Mouse (Mus musculus): ENCODE data around the gene Acot6. TPM values are rescaled to one million over a fixed set of nuclear protein-coding genes. Genes with fewer than 3 reads are reported as not detected.

Gene Acot6
- polyA plus RNA-seq, 1 experiment: 1.5 TPM

DNA sequence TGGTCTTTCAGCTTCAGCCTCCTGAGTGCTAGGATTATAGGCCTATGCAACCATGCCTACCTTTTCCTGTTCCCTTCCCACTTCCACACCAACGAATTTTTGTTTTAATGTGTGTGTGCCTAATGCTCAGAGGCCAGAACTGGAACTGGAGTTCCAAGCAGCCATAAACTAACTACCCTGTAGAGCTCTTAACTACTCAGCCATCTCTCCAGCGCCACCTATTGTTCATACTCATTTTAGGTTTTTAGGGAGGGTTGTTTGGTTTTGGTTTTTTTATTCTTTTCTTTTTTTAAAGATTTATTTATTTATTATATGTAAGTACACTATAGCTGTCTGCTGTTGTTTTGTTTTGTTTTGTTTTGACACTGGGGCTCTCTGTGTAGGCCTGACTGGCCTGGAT, 39.5 kb upstream of the Acot6 start:
- no peaks in the 10 kb centered on the region for H3K27me3 ChIP-seq (ENCODE audit: control insufficient read depth, insufficient read depth, low read length)
- DNase-seq: no peak
- no peak overlapping the region for H3K27ac ChIP-seq (ENCODE audit: control insufficient read depth, insufficient read depth, low read length)
- no peaks in the 10 kb centered on the region for H3K4me1 ChIP-seq (replicated peaks; ENCODE audit: control insufficient read depth, insufficient read depth, low read length)
- no peak for TF ChIP-seq POLR2A (IDR thresholded peaks at IDR 0.05; ENCODE audit: control insufficient read depth, extremely low read depth, insufficient read depth, low read length, poor library complexity)
- no peak for TF ChIP-seq CTCF (IDR thresholded peaks at IDR 0.05; ENCODE audit: borderline replicate concordance, control insufficient read depth, extremely low read depth, insufficient read depth, low read length, poor library complexity)
- no peaks in the 10 kb centered on the region for H3K36me3 ChIP-seq (ENCODE audit: control insufficient read depth, insufficient read depth, low read length)
- WGBS: 6% methylated on average over 2 of the region's 2 CpGs
- H3K4me3 ChIP-seq (ENCODE audit: control insufficient read depth, insufficient read depth, low read length): no peak overlapping the region

DNA sequence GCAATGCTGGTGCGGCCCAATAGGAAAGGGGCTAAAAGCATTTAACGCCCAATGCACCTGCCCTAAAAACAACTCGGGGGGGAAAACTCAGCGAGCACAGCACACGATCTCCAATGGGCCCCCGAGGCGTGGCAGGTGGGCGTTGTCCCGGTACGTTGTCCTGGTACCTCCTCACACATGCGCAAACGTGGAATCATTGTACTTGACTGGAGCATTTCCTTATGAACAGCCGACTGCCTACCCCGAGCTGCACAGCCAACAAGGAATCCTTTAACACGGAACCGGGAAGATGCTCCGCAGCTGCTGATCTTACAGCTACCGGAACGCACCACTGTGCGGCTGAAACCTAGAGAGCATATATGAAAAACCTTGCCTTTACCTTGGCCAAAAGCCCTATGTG, 38.1 kb upstream of the Acot6 start:
- H3K36me3 ChIP-seq (ENCODE audit: control insufficient read depth, insufficient read depth, low read length): no peaks in the 10 kb centered on the region
- no peak overlapping the region for H3K4me3 ChIP-seq (ENCODE audit: control insufficient read depth, insufficient read depth, low read length)
- no peaks in the 10 kb centered on the region for H3K27me3 ChIP-seq (ENCODE audit: control insufficient read depth, insufficient read depth, low read length)
- WGBS: 97% methylated on average over 20 of the region's 20 CpGs
- TF ChIP-seq POLR2A (IDR thresholded peaks at IDR 0.05; ENCODE audit: control insufficient read depth, extremely low read depth, insufficient read depth, low read length, poor library complexity): no peak
- H3K4me1 ChIP-seq (replicated peaks; ENCODE audit: control insufficient read depth, insufficient read depth, low read length): peaks cover 9% of the 10 kb centered on the region
- DNase-seq: no peak
- H3K27ac ChIP-seq (ENCODE audit: control insufficient read depth, insufficient read depth, low read length): no peak overlapping the region

DNA sequence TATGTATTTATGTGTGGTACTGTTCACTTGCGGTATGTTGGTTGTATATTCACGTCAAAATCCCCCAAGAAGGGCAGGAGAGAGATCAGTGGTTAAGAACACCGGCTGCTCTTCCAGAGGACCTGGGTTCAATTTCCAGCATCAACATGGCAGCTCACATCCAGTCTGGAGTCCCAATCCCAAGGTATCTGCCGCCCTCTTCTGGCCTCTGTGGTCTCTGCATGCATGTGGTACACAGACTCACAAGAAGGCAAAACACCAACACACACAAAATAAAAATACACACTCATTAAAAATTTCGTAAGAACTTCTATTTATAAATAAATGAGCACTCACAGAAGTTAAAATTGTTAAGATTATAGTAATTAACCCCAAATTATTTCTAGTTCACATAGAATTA, 37.2 kb upstream of the Acot6 start:
- no peak overlapping the region for H3K4me3 ChIP-seq (ENCODE audit: control insufficient read depth, insufficient read depth, low read length)
- no peaks in the 10 kb centered on the region for H3K36me3 ChIP-seq (ENCODE audit: control insufficient read depth, insufficient read depth, low read length)
- H3K27ac ChIP-seq (ENCODE audit: control insufficient read depth, insufficient read depth, low read length): no peak overlapping the region
- no peaks in the 10 kb centered on the region for H3K27me3 ChIP-seq (ENCODE audit: control insufficient read depth, insufficient read depth, low read length)
- peak; percentile 18 for DNase-seq
- H3K4me1 ChIP-seq (replicated peaks; ENCODE audit: control insufficient read depth, insufficient read depth, low read length): peaks cover 10% of the 10 kb centered on the region
- TF ChIP-seq POLR2A (IDR thresholded peaks at IDR 0.05; ENCODE audit: control insufficient read depth, extremely low read depth, insufficient read depth, low read length, poor library complexity) (no peak), CTCF (IDR thresholded peaks at IDR 0.05; ENCODE audit: borderline replicate concordance, control insufficient read depth, extremely low read depth, insufficient read depth, low read length, poor library complexity) (no peak)
- 87% methylated on average over 5 of the region's 5 CpGs for WGBS

DNA sequence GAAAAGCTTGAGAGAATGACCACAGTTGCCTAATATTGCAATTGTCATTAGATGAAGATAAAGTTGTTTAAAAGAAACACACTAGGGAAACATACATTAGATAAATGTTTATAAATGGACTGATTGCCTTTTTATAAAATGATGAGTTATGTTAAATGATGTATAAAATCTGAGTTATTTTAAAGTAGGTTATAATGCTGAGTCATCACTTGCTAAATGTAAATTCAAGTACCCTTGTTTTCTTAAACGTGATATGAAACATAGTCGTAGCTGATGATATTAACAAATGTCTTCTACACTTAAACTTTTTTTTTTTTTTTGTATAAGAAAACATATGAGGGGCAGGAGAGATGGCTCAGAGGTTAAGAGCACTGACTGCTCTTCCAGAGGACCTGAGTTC, 36.6 kb upstream of the Acot6 start:
- Histone ChIP-seq H3K4me1 (replicated peaks; ENCODE audit: control insufficient read depth, insufficient read depth, low read length) (peaks cover 10% of the 10 kb centered on the region), H3K27ac (ENCODE audit: control insufficient read depth, insufficient read depth, low read length) (no peak overlapping the region), H3K4me3 (ENCODE audit: control insufficient read depth, insufficient read depth, low read length) (no peak overlapping the region), H3K36me3 (ENCODE audit: control insufficient read depth, insufficient read depth, low read length) (no peaks in the 10 kb centered on the region), H3K27me3 (ENCODE audit: control insufficient read depth, insufficient read depth, low read length) (no peaks in the 10 kb centered on the region)
- TF ChIP-seq POLR2A (IDR thresholded peaks at IDR 0.05; ENCODE audit: control insufficient read depth, extremely low read depth, insufficient read depth, low read length, poor library complexity) (no peak), CTCF (IDR thresholded peaks at IDR 0.05; ENCODE audit: borderline replicate concordance, control insufficient read depth, extremely low read depth, insufficient read depth, low read length, poor library complexity) (no peak)
- DNase-seq: no peak
- WGBS: 85% methylated on average over 2 of the region's 2 CpGs

DNA sequence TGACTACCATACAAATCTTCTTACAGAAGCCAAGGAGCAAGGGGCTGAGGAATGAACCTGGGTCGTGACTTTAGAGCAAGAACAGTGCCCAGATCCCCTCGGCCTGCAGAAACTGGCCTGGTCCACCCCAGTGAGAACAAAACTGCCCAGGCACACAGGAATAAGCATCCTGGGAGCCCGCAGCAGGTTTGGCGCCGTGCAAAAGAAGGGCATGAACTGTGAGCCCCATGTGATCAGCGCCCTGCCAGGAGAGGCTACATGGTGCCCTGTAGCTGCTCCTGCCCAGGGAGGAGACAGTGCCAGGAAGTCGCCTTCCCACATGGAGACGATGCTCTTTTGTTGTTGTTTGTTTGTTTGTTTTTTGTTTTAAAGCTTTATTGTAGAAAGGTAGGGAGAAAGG, 35.8 kb upstream of the Acot6 start:
- Histone ChIP-seq H3K4me3 (ENCODE audit: control insufficient read depth, insufficient read depth, low read length) (no peak overlapping the region), H3K27ac (ENCODE audit: control insufficient read depth, insufficient read depth, low read length) (no peak overlapping the region), H3K36me3 (ENCODE audit: control insufficient read depth, insufficient read depth, low read length) (no peaks in the 10 kb centered on the region), H3K4me1 (replicated peaks; ENCODE audit: control insufficient read depth, insufficient read depth, low read length) (peaks cover 14% of the 10 kb centered on the region), H3K27me3 (ENCODE audit: control insufficient read depth, insufficient read depth, low read length) (no peaks in the 10 kb centered on the region; the same call in 1 of the 2 replicates)
- TF ChIP-seq CTCF (IDR thresholded peaks at IDR 0.05; ENCODE audit: borderline replicate concordance, control insufficient read depth, extremely low read depth, insufficient read depth, low read length, poor library complexity) (no peak), POLR2A (IDR thresholded peaks at IDR 0.05; ENCODE audit: control insufficient read depth, extremely low read depth, insufficient read depth, low read length, poor library complexity) (no peak)
- no peak for DNase-seq
- WGBS: 88% methylated on average over 8 of the region's 8 CpGs

DNA sequence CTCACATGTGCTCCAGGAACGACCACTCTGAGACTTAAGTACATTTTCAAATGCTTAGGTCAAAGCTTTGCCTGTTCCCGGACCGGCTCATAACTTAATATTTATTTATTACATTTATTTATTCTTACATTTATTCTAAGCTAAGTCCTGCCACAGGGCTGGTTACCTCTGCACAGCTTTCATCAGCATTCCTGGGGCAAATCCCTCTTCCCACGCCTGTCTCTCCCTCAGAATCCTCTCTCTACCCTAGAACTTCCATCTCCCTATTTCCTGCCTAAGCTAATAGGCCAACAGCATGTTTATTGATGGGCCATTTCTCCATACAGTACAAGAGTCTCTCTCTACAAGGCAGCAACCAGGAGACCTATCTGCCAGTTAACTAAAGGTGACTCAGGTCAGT, 32.7 kb upstream of the Acot6 start:
- Histone ChIP-seq H3K27me3 (ENCODE audit: control insufficient read depth, insufficient read depth, low read length) (no peaks in the 10 kb centered on the region; the same call in 1 of the 2 replicates), H3K27ac (ENCODE audit: control insufficient read depth, insufficient read depth, low read length) (no peak overlapping the region), H3K4me3 (ENCODE audit: control insufficient read depth, insufficient read depth, low read length) (no peak overlapping the region), H3K4me1 (replicated peaks; ENCODE audit: control insufficient read depth, insufficient read depth, low read length) (peaks cover 17% of the 10 kb centered on the region), H3K36me3 (ENCODE audit: control insufficient read depth, insufficient read depth, low read length) (no peaks in the 10 kb centered on the region)
- TF ChIP-seq CTCF (IDR thresholded peaks at IDR 0.05; ENCODE audit: borderline replicate concordance, control insufficient read depth, extremely low read depth, insufficient read depth, low read length, poor library complexity): no peak
- no peak for TF ChIP-seq POLR2A (IDR thresholded peaks at IDR 0.05; ENCODE audit: control insufficient read depth, extremely low read depth, insufficient read depth, low read length, poor library complexity)
- 86% methylated on average over 4 of the region's 4 CpGs for WGBS
- no peak for DNase-seq

DNA sequence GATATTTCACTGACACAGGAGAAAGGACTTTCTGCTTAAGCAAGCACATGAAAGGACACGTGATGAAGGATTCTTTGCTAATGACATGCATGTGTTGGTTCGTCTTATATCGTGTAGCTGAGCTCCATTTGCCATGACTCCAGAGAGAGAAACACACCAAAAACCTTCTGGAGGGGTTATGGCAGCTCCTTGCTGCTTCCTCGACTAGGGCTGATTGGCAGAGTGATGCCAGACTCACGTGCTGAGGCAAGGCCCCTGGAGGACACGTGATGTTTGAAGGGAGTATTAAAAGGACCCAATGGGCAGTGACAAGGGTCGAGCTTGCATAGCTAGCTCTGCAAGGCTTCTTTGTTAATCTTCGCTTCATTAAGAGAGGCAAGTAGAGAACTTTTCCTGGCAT, 32.2 kb upstream of the Acot6 start:
- no peak overlapping the region for H3K27ac ChIP-seq (ENCODE audit: control insufficient read depth, insufficient read depth, low read length)
- 81% methylated on average over 8 of the region's 8 CpGs for WGBS
- DNase-seq: no peak
- no peak overlapping the region for H3K4me3 ChIP-seq (ENCODE audit: control insufficient read depth, insufficient read depth, low read length)
- no peak for TF ChIP-seq POLR2A (IDR thresholded peaks at IDR 0.05; ENCODE audit: control insufficient read depth, extremely low read depth, insufficient read depth, low read length, poor library complexity)
- TF ChIP-seq CTCF (IDR thresholded peaks at IDR 0.05; ENCODE audit: borderline replicate concordance, control insufficient read depth, extremely low read depth, insufficient read depth, low read length, poor library complexity): no peak
- H3K4me1 ChIP-seq (replicated peaks; ENCODE audit: control insufficient read depth, insufficient read depth, low read length): peaks cover 17% of the 10 kb centered on the region
- H3K27me3 ChIP-seq (ENCODE audit: control insufficient read depth, insufficient read depth, low read length): no peaks in the 10 kb centered on the region; the same call in 1 of the 2 replicates
- no peaks in the 10 kb centered on the region for H3K36me3 ChIP-seq (ENCODE audit: control insufficient read depth, insufficient read depth, low read length)
